Mouse (Mus musculus) myocyte (in vitro differentiated cells): ENCODE results near the gene Asl. TPM values are rescaled to one million over a fixed set of nuclear protein-coding genes. Genes with fewer than 3 reads are reported as not detected.

Experiments used
- H3K27me3 ChIP-seq: one replicate; pipeline ENCODE4 v1.6.1; 2011; ENCODE audit not compliant: control insufficient read depth, insufficient read depth, insufficient read length
- H3K36me3 ChIP-seq: one replicate; pipeline ENCODE4 v1.6.1; 2011; ENCODE audit not compliant: control insufficient read depth, insufficient read depth
- H3K4me2 ChIP-seq: one replicate; pipeline ENCODE4 v1.6.1; 2011; ENCODE audit warnings: low read depth, control low read depth
- H3K4me3 ChIP-seq: one replicate; pipeline ENCODE4 v1.5.1; 2011; ENCODE audit warnings: mild to moderate bottlenecking, control low read depth, moderate library complexity
- H3K79me2 ChIP-seq: one replicate; pipeline ENCODE4 v1.6.1; 2011; ENCODE audit not compliant: control insufficient read depth, insufficient read depth
- H3ac ChIP-seq: one replicate; pipeline ENCODE4 v1.6.1; 2011; ENCODE audit not compliant: control insufficient read depth, insufficient read length
- CEBPB ChIP-seq: IDR thresholded peaks from 2 replicates; pipeline ENCODE4 v1.6.1; 2011; ENCODE audit warnings: mild to moderate bottlenecking, moderate library complexity; ENCODE audit not compliant: poor library complexity, insufficient read depth, severe bottlenecking
- E2F4 ChIP-seq: IDR thresholded peaks from one replicate; pipeline ENCODE4 v1.6.1; 2011; ENCODE audit warnings: mild to moderate bottlenecking, control low read depth, moderate library complexity; ENCODE audit not compliant: insufficient read depth
- MAX ChIP-seq: IDR thresholded peaks from one replicate; pipeline ENCODE4 v1.6.1; 2011; ENCODE audit warnings: low read depth, mild to moderate bottlenecking, control low read depth
- MYOD1 ChIP-seq, 3 experiments: IDR thresholded peaks; one replicate each; pipeline ENCODE4 v1.6.1; 2011; ENCODE audit warnings: control low read depth in 2 of 3, low read depth in 2 of 3, mild to moderate bottlenecking in 2 of 3, moderate library complexity in 1 of 3; ENCODE audit not compliant: insufficient read length in 2 of 3, control insufficient read depth in 1 of 3
- MYOG ChIP-seq, 3 experiments: IDR thresholded peaks; one replicate each; pipeline ENCODE4 v1.6.1; 2011; ENCODE audit warnings: control low read depth in 2 of 3, low read depth in 2 of 3, mild to moderate bottlenecking in 2 of 3; ENCODE audit not compliant: insufficient read length in 2 of 3, control insufficient read depth in 1 of 3, insufficient read depth in 1 of 3
- POLR2A ChIP-seq: IDR thresholded peaks from one replicate; pipeline ENCODE4 v1.6.1; 2011; ENCODE audit warnings: low read depth, mild to moderate bottlenecking, control low read depth, moderate library complexity; ENCODE audit not compliant: insufficient read length
- POLR2AphosphoS2 ChIP-seq: IDR thresholded peaks from one replicate; pipeline ENCODE4 v1.6.1; 2011; ENCODE audit warnings: low read depth, control low read depth; ENCODE audit not compliant: insufficient read length
- REST ChIP-seq: IDR thresholded peaks from one replicate; pipeline ENCODE4 v1.6.1; 2011; ENCODE audit warnings: mild to moderate bottlenecking, control low read depth, moderate library complexity; ENCODE audit not compliant: insufficient read depth, insufficient read length
- SRF ChIP-seq: IDR thresholded peaks from one replicate; pipeline ENCODE4 v1.6.1; 2011; ENCODE audit warnings: low read depth; ENCODE audit not compliant: control insufficient read depth, insufficient read length
- TCF12 ChIP-seq: IDR thresholded peaks from one replicate; pipeline ENCODE4 v1.6.1; 2011; ENCODE audit warnings: mild to moderate bottlenecking, control low read depth; ENCODE audit not compliant: poor library complexity, insufficient read depth, severe bottlenecking
- TCF3 ChIP-seq: IDR thresholded peaks from one replicate; pipeline ENCODE4 v1.6.1; 2011; ENCODE audit warnings: low read depth, control low read depth; ENCODE audit not compliant: insufficient read length
- USF1 ChIP-seq: IDR thresholded peaks from one replicate; pipeline ENCODE4 v1.6.1; 2011; ENCODE audit warnings: low read depth, mild to moderate bottlenecking, control low read depth, moderate library complexity
- polyA plus RNA-seq: library from polyadenylated mRNA; unstranded; fragments of >200 nt; fragmentation: generic; extraction: Trizol; gene quantifications from one replicate; pipeline ENCODE4 v1.2.1, GENCODE M21; 2012; ENCODE audit warnings: missing spikeins

Asl gene
- polyA plus RNA-seq, 1 experiment, result 45.8 TPM

- H3K36me3 ChIP-seq, result no peaks in the 10 kb centered on the region
- TF ChIP-seq CEBPB (no peak), E2F4 (no peak), REST (no peak), MYOG (IDR thresholded peaks at IDR 0.05; ENCODE audit: control insufficient read depth in 1 of 3, insufficient read depth in 1 of 3, insufficient read length in 2 of 3, low read depth in 2 of 3) (no peak), TCF3 (no peak), TCF12 (no peak), POLR2A (no peak), MYOD1 (IDR thresholded peaks at IDR 0.05; ENCODE audit: control insufficient read depth in 1 of 3, insufficient read length in 2 of 3, low read depth in 2 of 3) (no peak), POLR2AphosphoS2 (no peak), MAX (no peak), USF1 (no peak), SRF (no peak)
- no peaks in the 10 kb centered on the region for H3K27me3 ChIP-seq
- peaks cover 47% of the 10 kb centered on the region for H3K79me2 ChIP-seq
- no peak overlapping the region for H3K4me2 ChIP-seq
- no peak overlapping the region for H3ac ChIP-seq
- H3K4me3 ChIP-seq, result no peak overlapping the region
Observed at GRCm38 (mm10) chr5:129966448-129966847, 62.6 kb downstream of the Asl start.

GRCm38 (mm10) chr5:129963224-129963623 lies 65.8 kb downstream of the Asl start:
- no peak overlapping the region for H3K4me2 ChIP-seq

More at GRCm38 (mm10) chr5:129963224-129963623, 65.8 kb downstream of the Asl start:
- Histone ChIP-seq H3ac (no peak overlapping the region), H3K4me3 (no peak overlapping the region), H3K79me2 (peaks cover 75% of the 10 kb centered on the region), H3K27me3 (no peaks in the 10 kb centered on the region), H3K36me3 (no peaks in the 10 kb centered on the region)
- TF ChIP-seq MYOG (IDR thresholded peaks at IDR 0.05; ENCODE audit: control insufficient read depth in 1 of 3, insufficient read depth in 1 of 3, insufficient read length in 2 of 3, low read depth in 2 of 3) (no peak), TCF3 (no peak), REST (no peak), E2F4 (no peak)

Other genes starting within 250 kb of the Asl start
- gene Psph, start 241.8 kb downstream of the Asl start, polyA plus RNA-seq, result 338 TPM
- gene Sumf2, start 182.3 kb downstream of the Asl start, polyA plus RNA-seq, result 33.8 TPM
- gene Chchd2, start 141.8 kb downstream of the Asl start, polyA plus RNA-seq, result 747 TPM
- 1.7 TPM for gene Zbed5, start 133.5 kb downstream of the Asl start, polyA plus RNA-seq
- gene Phkg1, start 130.7 kb downstream of the Asl start, polyA plus RNA-seq, result 0.32 TPM
- gene Nupr1l, start 120.7 kb downstream of the Asl start, polyA plus RNA-seq, result 1.1 TPM
- 13.2 TPM for gene Vkorc1l1, start 87.3 kb downstream of the Asl start, polyA plus RNA-seq
- 35.0 TPM for gene Gusb, start 26.2 kb downstream of the Asl start, polyA plus RNA-seq
- 30.8 TPM for gene Crcp, start within 50 bp of the Asl start, polyA plus RNA-seq
- gene Tpst1, start 44.1 kb upstream of the Asl start, polyA plus RNA-seq, result 9.4 TPM
- 4.5 TPM for gene Kctd7, start 115.6 kb upstream of the Asl start, polyA plus RNA-seq
- gene Rabgef1, start 142.6 kb upstream of the Asl start, polyA plus RNA-seq, result 18.8 TPM
- 25.3 TPM for gene Tmem248, start 187.8 kb upstream of the Asl start, polyA plus RNA-seq
- gene Sbds, start 226.3 kb upstream of the Asl start, polyA plus RNA-seq, result 47.2 TPM
- 23.6 TPM for gene Tyw1, start 226.4 kb upstream of the Asl start, polyA plus RNA-seq